Mouse (Mus musculus): ENCODE results near the gene Camk1g. TPM values are rescaled to one million over a fixed set of nuclear protein-coding genes. Genes with fewer than 3 reads are reported as not detected.
A peak's percentile ranks its signal among the peaks of the same experiment; 100 is the strongest.

The Camk1g gene
- polyA plus RNA-seq, 1 experiment from 2014 or later = 7.2 TPM

- H3K4me1 ChIP-seq (ENCODE audit: control insufficient read depth, insufficient read depth, low read length) = peaks cover 15% of the 10 kb centered on the region
- no peak overlapping the region for H3K9ac ChIP-seq (ENCODE audit: low read depth, low read length)
- WGBS (ENCODE audit: insufficient replicate concordance) = 61% methylated on average over 7 of the region's 7 CpGs
- peaks cover 3% of the 10 kb centered on the region; the same call in 1 of the 2 replicates for H3K27me3 ChIP-seq (ENCODE audit: control insufficient read depth, insufficient read depth, low read length)
- H3K36me3 ChIP-seq (ENCODE audit: control insufficient read depth, insufficient read depth, low read length) = no peaks in the 10 kb centered on the region
- no peak overlapping the region for H3K4me3 ChIP-seq (ENCODE audit: low read depth, low read length)
- H3K27ac ChIP-seq (ENCODE audit: low read depth, low read length) = no peak overlapping the region
- no peaks in the 10 kb centered on the region for H3K9me3 ChIP-seq (replicated peaks; ENCODE audit: control insufficient read depth, low read length)
- ATAC-seq (replicated peaks; ENCODE audit: insufficient number of reproducible peaks, low FRiP score, low TSS enrichment) = 0 out of 2 replicates have a peak, but pooled peaks have one; percentile 3
- no peak overlapping the region for H3K4me2 ChIP-seq
These were observed 43.5 kb downstream of the Camk1g start for GRCm38 (mm10) chr1:193326456-193327145.

GRCm38 (mm10) chr1:193325891-193326290 lies 44.2 kb downstream of the Camk1g start:
- no peak for ATAC-seq (replicated peaks; ENCODE audit: insufficient number of reproducible peaks, low FRiP score, low TSS enrichment)

DNA sequence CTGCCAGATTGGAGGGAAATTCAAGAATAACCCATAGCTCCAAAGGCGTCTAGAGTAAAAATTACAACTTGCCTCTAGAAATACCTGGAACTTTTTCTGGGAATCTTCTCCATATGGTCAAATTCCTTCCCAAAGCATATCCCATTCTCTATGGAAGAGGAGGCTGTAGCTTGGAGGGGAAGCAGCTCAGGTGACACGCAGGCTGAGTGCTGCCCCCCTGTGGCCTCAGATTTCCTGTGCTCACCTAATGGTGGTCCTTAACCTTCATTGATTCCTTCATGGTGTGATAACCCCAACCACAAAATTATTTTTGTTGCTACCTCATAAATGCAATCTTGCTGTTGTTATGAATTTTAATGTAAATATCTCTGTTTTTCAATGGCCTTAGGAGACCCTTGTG lies 45.9 kb downstream of the Camk1g start:
- Histone ChIP-seq H3K4me3 (ENCODE audit: low read depth, low read length) (no peak overlapping the region), H3K36me3 (ENCODE audit: control insufficient read depth, insufficient read depth, low read length) (no peaks in the 10 kb centered on the region), H3K4me1 (ENCODE audit: control insufficient read depth, insufficient read depth, low read length) (peaks cover 5% of the 10 kb centered on the region; the same call in 1 of the 2 replicates), H3K4me2 (no peak overlapping the region), H3K27ac (ENCODE audit: low read depth, low read length) (no peak overlapping the region), H3K9ac (ENCODE audit: low read depth, low read length) (no peak overlapping the region), H3K9me3 (replicated peaks; ENCODE audit: control insufficient read depth, low read length) (no peaks in the 10 kb centered on the region), H3K27me3 (ENCODE audit: control insufficient read depth, insufficient read depth, low read length) (no peaks in the 10 kb centered on the region)
- ATAC-seq (replicated peaks; ENCODE audit: insufficient number of reproducible peaks, low FRiP score, low TSS enrichment) = no peak
- 37% methylated on average over 2 of the region's 2 CpGs for WGBS (ENCODE audit: insufficient replicate concordance)

More at GRCm38 (mm10) chr1:193325891-193326290, 44.2 kb downstream of the Camk1g start:
- peaks cover 2% of the 10 kb centered on the region; the same call in 1 of the 2 replicates for H3K27me3 ChIP-seq (ENCODE audit: control insufficient read depth, insufficient read depth, low read length)
- no peak overlapping the region for H3K27ac ChIP-seq (ENCODE audit: low read depth, low read length)
- no peak overlapping the region for H3K4me3 ChIP-seq (ENCODE audit: low read depth, low read length)
- no peaks in the 10 kb centered on the region for H3K36me3 ChIP-seq (ENCODE audit: control insufficient read depth, insufficient read depth, low read length)
- no peak overlapping the region for H3K4me2 ChIP-seq
- H3K4me1 ChIP-seq (ENCODE audit: control insufficient read depth, insufficient read depth, low read length) = peaks cover 13% of the 10 kb centered on the region
- no peak overlapping the region for H3K9ac ChIP-seq (ENCODE audit: low read depth, low read length)
- H3K9me3 ChIP-seq (replicated peaks; ENCODE audit: control insufficient read depth, low read length) = no peaks in the 10 kb centered on the region
- 84% methylated on average over 6 of the region's 6 CpGs for WGBS (ENCODE audit: insufficient replicate concordance)

- Histone ChIP-seq H3K36me3 (ENCODE audit: control insufficient read depth, insufficient read depth, low read length) (no peaks in the 10 kb centered on the region), H3K9ac (ENCODE audit: low read depth, low read length) (no peak overlapping the region), H3K27ac (ENCODE audit: low read depth, low read length) (no peak overlapping the region), H3K4me2 (no peak overlapping the region), H3K4me1 (ENCODE audit: control insufficient read depth, insufficient read depth, low read length) (peaks cover 5% of the 10 kb centered on the region; the same call in 1 of the 2 replicates), H3K9me3 (replicated peaks; ENCODE audit: control insufficient read depth, low read length) (no peaks in the 10 kb centered on the region), H3K4me3 (ENCODE audit: low read depth, low read length) (no peak overlapping the region), H3K27me3 (ENCODE audit: control insufficient read depth, insufficient read depth, low read length) (no peaks in the 10 kb centered on the region)
- ATAC-seq (replicated peaks; ENCODE audit: insufficient number of reproducible peaks, low FRiP score, low TSS enrichment) = peak; percentile 19; the same call in 1 of the 2 replicates
- WGBS (ENCODE audit: insufficient replicate concordance) = 88% methylated on average over 6 of the region's 6 CpGs
These were observed 46.4 kb downstream of the Camk1g start for GRCm38 (mm10) chr1:193323686-193324085.

- Histone ChIP-seq H3K9ac (ENCODE audit: low read depth, low read length) (no peak overlapping the region), H3K4me2 (no peak overlapping the region), H3K4me3 (ENCODE audit: low read depth, low read length) (no peak overlapping the region), H3K9me3 (replicated peaks; ENCODE audit: control insufficient read depth, low read length) (no peaks in the 10 kb centered on the region), H3K27ac (ENCODE audit: low read depth, low read length) (no peak overlapping the region), H3K27me3 (ENCODE audit: control insufficient read depth, insufficient read depth, low read length) (no peaks in the 10 kb centered on the region), H3K4me1 (ENCODE audit: control insufficient read depth, insufficient read depth, low read length) (peaks cover 17% of the 10 kb centered on the region), H3K36me3 (ENCODE audit: control insufficient read depth, insufficient read depth, low read length) (no peaks in the 10 kb centered on the region)
- ATAC-seq (replicated peaks; ENCODE audit: insufficient number of reproducible peaks, low FRiP score, low TSS enrichment) = no peak
- WGBS (ENCODE audit: insufficient replicate concordance) = 82% methylated on average over 8 of the region's 8 CpGs
These were observed 49.7 kb downstream of the Camk1g start for GRCm38 (mm10) chr1:193320398-193320797.

- no peaks in the 10 kb centered on the region for H3K9me3 ChIP-seq (replicated peaks; ENCODE audit: control insufficient read depth, low read length)
- peaks cover 23% of the 10 kb centered on the region for H3K4me1 ChIP-seq (ENCODE audit: control insufficient read depth, insufficient read depth, low read length)
- H3K4me3 ChIP-seq (ENCODE audit: low read depth, low read length) = no peak overlapping the region
- no peak overlapping the region for H3K4me2 ChIP-seq
- WGBS (ENCODE audit: insufficient replicate concordance) = 40% methylated on average over 3 of the region's 3 CpGs
- H3K27me3 ChIP-seq (ENCODE audit: control insufficient read depth, insufficient read depth, low read length) = no peaks in the 10 kb centered on the region
- no peak overlapping the region for H3K27ac ChIP-seq (ENCODE audit: low read depth, low read length)
- H3K9ac ChIP-seq (ENCODE audit: low read depth, low read length) = no peak overlapping the region
- no peak for ATAC-seq (replicated peaks; ENCODE audit: insufficient number of reproducible peaks, low FRiP score, low TSS enrichment)
- no peaks in the 10 kb centered on the region for H3K36me3 ChIP-seq (ENCODE audit: control insufficient read depth, insufficient read depth, low read length)
These were observed 50.4 kb downstream of the Camk1g start for GRCm38 (mm10) chr1:193319721-193320120.

DNA sequence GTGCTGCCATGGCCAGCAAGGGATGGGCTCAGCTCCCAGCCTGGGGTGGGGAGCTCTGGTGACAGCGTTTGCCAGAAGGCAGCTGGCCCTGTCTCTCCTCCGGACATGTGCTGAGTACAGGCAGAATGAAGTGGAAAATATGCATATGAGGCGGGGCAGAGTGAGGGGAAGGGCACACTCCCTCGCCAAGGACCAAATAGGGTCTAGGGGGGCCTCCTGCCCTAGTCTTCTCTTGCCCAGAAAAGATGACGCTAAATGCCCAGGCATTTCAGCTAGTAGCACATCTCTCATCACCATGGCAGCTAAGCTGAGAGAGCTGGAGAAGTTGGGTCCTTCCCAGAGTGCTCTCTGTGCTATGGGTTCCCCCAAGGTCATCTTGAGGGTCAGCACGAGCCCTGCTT lies 52.9 kb downstream of the Camk1g start:
- H3K27me3 ChIP-seq (ENCODE audit: control insufficient read depth, insufficient read depth, low read length) = no peaks in the 10 kb centered on the region
- peak; percentile 70 for ATAC-seq (replicated peaks; ENCODE audit: insufficient number of reproducible peaks, low FRiP score, low TSS enrichment)
- peaks cover 23% of the 10 kb centered on the region for H3K4me1 ChIP-seq (ENCODE audit: control insufficient read depth, insufficient read depth, low read length)
- H3K9ac ChIP-seq (ENCODE audit: low read depth, low read length) = no peak overlapping the region; the same call in 1 of the 2 replicates
- no peak overlapping the region for H3K4me3 ChIP-seq (ENCODE audit: low read depth, low read length)
- H3K36me3 ChIP-seq (ENCODE audit: control insufficient read depth, insufficient read depth, low read length) = no peaks in the 10 kb centered on the region
- H3K27ac ChIP-seq (ENCODE audit: low read depth, low read length) = peak overlapping the region; percentile 85
- no peaks in the 10 kb centered on the region for H3K9me3 ChIP-seq (replicated peaks; ENCODE audit: control insufficient read depth, low read length)
- no peak overlapping the region for H3K4me2 ChIP-seq
- WGBS (ENCODE audit: insufficient replicate concordance) = 16% methylated on average over 6 of the region's 6 CpGs

DNA sequence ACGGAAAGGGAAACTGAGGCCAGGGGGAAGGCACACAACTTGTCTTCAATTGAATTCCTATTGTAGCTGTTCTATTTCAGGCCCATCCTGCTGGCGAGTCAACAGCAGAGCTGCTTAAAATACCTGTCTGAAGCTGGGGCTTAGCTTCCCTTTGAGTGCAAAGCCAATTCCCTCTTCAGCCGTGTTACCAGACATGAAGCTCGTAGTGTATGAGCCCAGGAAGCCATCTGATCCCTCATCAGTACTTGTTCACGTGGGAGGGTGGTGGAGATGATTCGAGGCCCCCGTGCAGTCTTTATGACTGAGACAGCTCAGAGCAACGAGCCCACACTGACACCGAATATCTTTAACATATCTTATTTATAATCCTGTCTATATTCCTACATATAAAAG lies 53.7 kb downstream of the Camk1g start:
- Histone ChIP-seq H3K27ac (ENCODE audit: low read depth, low read length) (peak overlapping the region; percentile 92), H3K27me3 (ENCODE audit: control insufficient read depth, insufficient read depth, low read length) (no peaks in the 10 kb centered on the region), H3K4me2 (no peak overlapping the region), H3K9me3 (replicated peaks; ENCODE audit: control insufficient read depth, low read length) (no peaks in the 10 kb centered on the region), H3K4me1 (ENCODE audit: control insufficient read depth, insufficient read depth, low read length) (peaks cover 23% of the 10 kb centered on the region), H3K4me3 (ENCODE audit: low read depth, low read length) (no peak overlapping the region), H3K9ac (ENCODE audit: low read depth, low read length) (no peak overlapping the region), H3K36me3 (ENCODE audit: control insufficient read depth, insufficient read depth, low read length) (no peaks in the 10 kb centered on the region)
- WGBS (ENCODE audit: insufficient replicate concordance) = 33% methylated on average over 9 of the region's 9 CpGs
- ATAC-seq (replicated peaks; ENCODE audit: insufficient number of reproducible peaks, low FRiP score, low TSS enrichment) = peak; percentile 32; the same call in 1 of the 2 replicates
